Mouse (Mus musculus): ENCODE data around the gene Tirap.
A peak's percentile ranks its signal among the peaks of the same experiment; 100 is the strongest.
"Not testable (repeated sequence)": the region's sequence is repeated elsewhere in the genome, so short reads cannot be mapped to it uniquely, and the experiment has no call there.

The Tirap gene

GRCm38 (mm10) chr9:35188700-35189099 is 11.4 kb downstream of the Tirap start:
- no peak for DNase-seq (ENCODE audit: low spot score)

GRCm38 (mm10) chr9:35187351-35187903 is 12.7 kb downstream of the Tirap start:
- no peak for DNase-seq (ENCODE audit: low spot score)

GRCm38 (mm10) chr9:35186430-35186829 is 13.7 kb downstream of the Tirap start:
- DNase-seq (ENCODE audit: low spot score): no peak

GRCm38 (mm10) chr9:35183359-35183758 is 16.7 kb downstream of the Tirap start:
- DNase-seq (ENCODE audit: low spot score): no peak

- no peak for DNase-seq (ENCODE audit: low spot score)
These were observed 17.3 kb downstream of the Tirap start for GRCm38 (mm10) chr9:35182832-35183231.

GRCm38 (mm10) chr9:35176124-35176659 is 23.9 kb downstream of the Tirap start:
- no peak for DNase-seq (ENCODE audit: low spot score)

GRCm38 (mm10) chr9:35175251-35176123 is 24.6 kb downstream of the Tirap start, which contains the start of gene Dcps:
TSS of gene Dcps (minus strand) at chr9:35176061.
- DNase-seq (ENCODE audit: low spot score): peak; percentile 96

- peak; percentile 23 for DNase-seq (ENCODE audit: low spot score)
These were observed 26.8 kb downstream of the Tirap start for GRCm38 (mm10) chr9:35173331-35173730.

- DNase-seq (ENCODE audit: low spot score): no peak
These were observed 30.0 kb downstream of the Tirap start for GRCm38 (mm10) chr9:35170071-35170470.

GRCm38 (mm10) chr9:35166798-35167635 is 33.1 kb downstream of the Tirap start:
- no peak for DNase-seq (ENCODE audit: low spot score)

- no peak for DNase-seq (ENCODE audit: low spot score)
These were observed 33.8 kb downstream of the Tirap start for GRCm38 (mm10) chr9:35166144-35166797.

GRCm38 (mm10) chr9:35164142-35164874 is 35.8 kb downstream of the Tirap start:
- DNase-seq (ENCODE audit: low spot score): no peak

GRCm38 (mm10) chr9:35163011-35163690 is 36.9 kb downstream of the Tirap start:
- peak; percentile 56 for DNase-seq (ENCODE audit: low spot score)

- DNase-seq (ENCODE audit: low spot score): no peak
These were observed 38.4 kb downstream of the Tirap start for GRCm38 (mm10) chr9:35161721-35162120.

- no peak for DNase-seq (ENCODE audit: low spot score)
These were observed 39.4 kb downstream of the Tirap start for GRCm38 (mm10) chr9:35160662-35161061.

GRCm38 (mm10) chr9:35158477-35158876 is 41.6 kb downstream of the Tirap start:
- DNase-seq (ENCODE audit: low spot score): no peak

GRCm38 (mm10) chr9:35156862-35157261 is 43.2 kb downstream of the Tirap start:
- DNase-seq (ENCODE audit: low spot score): no peak

- no peak for DNase-seq (ENCODE audit: low spot score)
These were observed 43.9 kb downstream of the Tirap start for GRCm38 (mm10) chr9:35156002-35156710.

GRCm38 (mm10) chr9:35152923-35153322 is 47.2 kb downstream of the Tirap start:
- no peak for DNase-seq (ENCODE audit: low spot score)

GRCm38 (mm10) chr9:35148822-35149221 is 51.3 kb downstream of the Tirap start:
- not testable (repeated sequence) for DNase-seq (ENCODE audit: low spot score)

Data from testis, postnatal 10 days (tissue).